Comparison of ENCODE assay signal across 23 mouse cellular contexts in the genomic region with DNA sequence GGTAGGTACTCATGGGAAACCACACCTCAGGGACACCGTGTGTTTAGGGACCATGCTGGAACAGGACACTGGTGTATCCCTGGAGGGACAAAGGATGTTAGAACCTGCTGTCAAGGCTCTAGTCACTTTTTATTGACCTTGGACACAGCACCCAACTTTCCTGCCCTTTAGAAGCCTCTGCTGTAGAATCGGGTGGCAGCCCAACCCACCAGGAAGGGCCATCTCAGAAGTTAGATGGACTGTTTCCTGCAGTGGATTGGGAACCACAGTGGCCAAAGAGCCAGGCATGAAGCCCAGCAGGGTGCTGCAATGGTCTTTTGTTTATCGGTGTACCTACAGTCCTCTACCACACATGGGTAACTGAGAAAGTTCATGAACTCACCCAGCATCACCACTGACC. TPM values are rescaled to one million over a fixed set of nuclear protein-coding genes. Genes with fewer than 3 reads are reported as not detected.
DNase-seq lines count a peak whose midpoint lies in the region; ATAC-seq and TF ChIP-seq lines count a peak whose summit lies in the region.
"Had no signal": no experiment of that assay in that cellular context is flagged by ENCODE, and none has a peak within 500 bp of the region (broad histone marks: within the 10 kb centered on the region; RNA-seq: fewer than 3 reads in every experiment).

No protein-coding gene starts in this region.

- H3K9me3 ChIP-seq in liver, postnatal 0 days (ENCODE audit: low read length), result no peaks in the 10 kb centered on the region
- H3K9me3 ChIP-seq: embryonic facial prominence, embryonic 15.5 days; forebrain, embryonic 10.5 days; heart, embryonic 15.5 days; hindbrain, embryonic 10.5 days had no signal

- WGBS in liver, adult 2 months, result 24% methylated on average over 3 of the region's 3 CpGs
- WGBS in liver, postnatal 0 days (ENCODE audit: insufficient replicate concordance), result 61% methylated on average over 3 of the region's 3 CpGs

- H3K9ac ChIP-seq in liver, adult 2 months (ENCODE audit: low read depth, low read length), result no peak overlapping the region
- no peak overlapping the region for H3K9ac ChIP-seq in liver, postnatal 0 days (replicated peaks)
- H3K9ac ChIP-seq: embryonic facial prominence, embryonic 15.5 days; heart, embryonic 15.5 days; hindbrain, embryonic 14.5 days had no signal

- H3K36me3 ChIP-seq in liver, adult 2 months (ENCODE audit: control insufficient read depth, insufficient read depth, low read length), result no peaks in the 10 kb centered on the region
- no peaks in the 10 kb centered on the region for H3K36me3 ChIP-seq in liver, postnatal 0 days (replicated peaks; ENCODE audit: insufficient read depth, low read length)
- H3K36me3 ChIP-seq: embryonic facial prominence, embryonic 15.5 days; forebrain, embryonic 10.5 days; heart, embryonic 15.5 days; hindbrain, embryonic 10.5 days had no signal

- no peak for TF ChIP-seq CTCF in liver, adult 2 months (IDR thresholded peaks at IDR 0.05; ENCODE audit: low read depth, low read length)
- no peak for TF ChIP-seq CTCF in liver, postnatal 0 days (IDR thresholded peaks at IDR 0.05; ENCODE audit: low read depth)

- no peak for TF ChIP-seq POLR2A in liver, adult 2 months (IDR thresholded peaks at IDR 0.05; ENCODE audit: extremely low read depth, insufficient read depth, low read length)

- H3K4me2 ChIP-seq in liver, postnatal 0 days (ENCODE audit: low read depth, low read length), result no peak overlapping the region
- H3K4me2 ChIP-seq: embryonic facial prominence, embryonic 15.5 days; heart, embryonic 15.5 days; hindbrain, embryonic 14.5 days had no signal

- no peak for ATAC-seq in liver, postnatal 0 days
- ATAC-seq: forebrain, embryonic 14.5 days had no signal

- H3K27me3 ChIP-seq in liver, adult 2 months (ENCODE audit: control insufficient read depth, insufficient read depth, low read length), result no peaks in the 10 kb centered on the region
- H3K27me3 ChIP-seq in liver, postnatal 0 days (ENCODE audit: insufficient read depth, low read length), result no peaks in the 10 kb centered on the region
- H3K27me3 ChIP-seq: heart, embryonic 15.5 days had no signal

- peak; percentile 47 to 60 for DNase-seq in heart, adult 18-20 months
- DNase-seq in heart, adult 8-10 months (ENCODE audit: low spot score), result no peak
- DNase-seq in kidney, adult 9 months, result peak; percentile 53
- no peak for DNase-seq in kidney, postnatal 4 days
- peak; percentile 34 for DNase-seq in liver, adult 2 months (ENCODE audit: extremely low read depth, low read depth, low spot score)
- no peak for DNase-seq in liver, postnatal 0 days
- peak; percentile 4 for DNase-seq in thymus, postnatal 4 days
- DNase-seq in thymus, postnatal 25 days, result no peak
- DNase-seq: adrenal gland, adult 8-10 months; cerebellum, adult 11 months; cerebellum, adult 8-10 months; cerebellum, postnatal 14 days; embryo, embryonic 11 days had no signal

- TF ChIP-seq EP300 in liver, postnatal 0 days (IDR thresholded peaks at IDR 0.05; ENCODE audit: low read depth), result no peak

- H3K4me1 ChIP-seq in liver, adult 2 months (ENCODE audit: control insufficient read depth, insufficient read depth, low read length), result peaks cover 21% of the 10 kb centered on the region
- peaks cover 11% of the 10 kb centered on the region for H3K4me1 ChIP-seq in liver, postnatal 0 days (ENCODE audit: insufficient read depth)
- H3K4me1 ChIP-seq: embryonic facial prominence, embryonic 15.5 days had no signal

- no peak overlapping the region for H3K27ac ChIP-seq in liver, adult 2 months (replicated peaks; ENCODE audit: insufficient read depth, low read depth, low read length)
- H3K27ac ChIP-seq in liver, postnatal 0 days (ENCODE audit: low read depth), result no peak overlapping the region
- H3K27ac ChIP-seq: embryonic facial prominence, embryonic 15.5 days; forebrain, embryonic 10.5 days; heart, embryonic 15.5 days; hindbrain, embryonic 14.5 days had no signal

- H3K79me2 ChIP-seq in liver, adult 2 months (ENCODE audit: control insufficient read depth, insufficient read depth, low read length), result no peaks in the 10 kb centered on the region

- no peak overlapping the region for H3K4me3 ChIP-seq in liver, adult 2 months (ENCODE audit: insufficient read depth, low read depth, low read length)
- H3K4me3 ChIP-seq in liver, postnatal 0 days (ENCODE audit: low read depth, low read length), result no peak overlapping the region
- H3K4me3 ChIP-seq: embryonic facial prominence, embryonic 15.5 days; erythroblast, embryonic 14.5 days; forebrain, embryonic 10.5 days; heart, embryonic 15.5 days; hindbrain, embryonic 10.5 days had no signal

RNA-seq across cellular contexts. Expression of a gene that starts 16.8 kb away (rescaled TPM):
- under 1 TPM; 0.17 to 0.31 TPM for total RNA-seq in heart, adult 18-20 months (2021)
- total RNA-seq in heart, adult 8-10 months (2022), result 1 to 10 TPM in 1 of 4 experiments, under 1 TPM in 3; 0.27 to 1.5 (median 0.56) TPM
- 0.34 and 0.46 TPM in 2 replicates for total RNA-seq in liver, adult 2 months (2014; rRNA removed)
- polyA plus RNA-seq in liver, adult 2 months (2012; rRNA removed), result 0.39 and 0.50 TPM in 2 replicates
- polyA plus RNA-seq in liver, postnatal 0 days (2015; fragmentation: Nextera tagmentation; extraction: Ambion mirVana), result 0.31 and 0.47 TPM in 2 replicates

RNA-seq across cellular contexts. Expression of a gene that starts 27.3 kb away (rescaled TPM):
- total RNA-seq in heart, adult 18-20 months (2021), result not detected
- total RNA-seq in heart, adult 8-10 months (2022), result not detected
- not detected in 2 replicates for total RNA-seq in liver, adult 2 months (2014; rRNA removed)
- polyA plus RNA-seq in liver, adult 2 months (2012; rRNA removed), result not detected in 2 replicates
- polyA plus RNA-seq in liver, postnatal 0 days (2015; fragmentation: Nextera tagmentation; extraction: Ambion mirVana), result 0.49 TPM in 1 of 2 replicates, not detected in the other
- total RNA-seq: common myeloid progenitor, adult 5-6 weeks; ES-E14; heart, postnatal 14 days had no signal
- polyA plus RNA-seq: erythroblast, embryonic 14.5 days; forebrain, embryonic 10.5 days; forebrain, embryonic 14.5 days had no signal

RNA-seq across cellular contexts. Expression of a gene that starts 34.5 kb away (rescaled TPM):
- total RNA-seq in heart, adult 18-20 months (2021), result 10 to 100 TPM in 1 of 2 experiments, 1 to 10 TPM in 1; 4.5 to 10.1 TPM
- 1 to 10 TPM; 4.4 to 6.6 (median 5.1) TPM for total RNA-seq in heart, adult 8-10 months (2022)
- total RNA-seq in liver, adult 2 months (2014; rRNA removed), result 3.5 and 4.4 TPM in 2 replicates
- polyA plus RNA-seq in liver, adult 2 months (2012; rRNA removed), result 4.4 and 6.7 TPM in 2 replicates
- polyA plus RNA-seq in liver, postnatal 0 days (2015; fragmentation: Nextera tagmentation; extraction: Ambion mirVana), result 1.1 and 1.2 TPM in 2 replicates
- total RNA-seq: common myeloid progenitor, adult 5-6 weeks had no signal
- polyA plus RNA-seq: erythroblast, embryonic 14.5 days had no signal

RNA-seq across cellular contexts. Expression of a gene that starts 34.9 kb away (rescaled TPM):
- total RNA-seq in heart, adult 18-20 months (2021), result 10 to 100 TPM; 45.6 to 48.8 TPM
- total RNA-seq in heart, adult 8-10 months (2022), result 10 to 100 TPM; 44.4 to 51.6 (median 48.5) TPM
- total RNA-seq in liver, adult 2 months (2014; rRNA removed), result 17.7 and 21.5 TPM in 2 replicates
- polyA plus RNA-seq in liver, adult 2 months (2012; rRNA removed), result 48.1 and 58.0 TPM in 2 replicates
- 21.1 and 23.5 TPM in 2 replicates for polyA plus RNA-seq in liver, postnatal 0 days (2015; fragmentation: Nextera tagmentation; extraction: Ambion mirVana)

Comparison
In these comparisons a context has a peak if more than half of its experiments do, and no peak if none do; other contexts are left out.
1. DNase-seq: peak in heart, adult 18-20 months (2 of 2), kidney, adult 9 months (single experiment), liver, adult 2 months (single experiment) and thymus, postnatal 4 days (single experiment); none in heart, adult 8-10 months (single experiment), kidney, postnatal 4 days (0 of 2), liver, postnatal 0 days (single experiment) and thymus, postnatal 25 days (single experiment).